Mouse (Mus musculus) brain, embryonic 14.5 days (tissue): ENCODE results near the gene Clec16a.

Source experiments
- CTCF ChIP-seq: fragments of 200-500 bp; IDR thresholded peaks from 2 replicates; pipeline ENCODE4 v1.5.1; 2012; ENCODE audit warnings: inconsistent platforms, mild to moderate bottlenecking, moderate library complexity, borderline replicate concordance; ENCODE audit not compliant: insufficient read depth, insufficient read length; ENCODE audit errors: extremely low read depth
- POLR2A ChIP-seq: fragments of 200-500 bp; IDR thresholded peaks from 2 replicates; pipeline ENCODE4 v1.6.1; 2012; ENCODE audit warnings: mild to moderate bottlenecking, inconsistent platforms, borderline replicate concordance; ENCODE audit not compliant: poor library complexity, insufficient read depth, insufficient read length, severe bottlenecking; ENCODE audit errors: extremely low read depth

- no peak for TF ChIP-seq CTCF
- no peak for TF ChIP-seq POLR2A
These were observed 111.8 kb downstream of the Clec16a start for GRCm38 (mm10) chr16:10656939-10657338.
